Mouse (Mus musculus) frontal cortex, postnatal 25 days (tissue): ENCODE measurements at regions not wholly inside any gene's neighbourhood (a gene's known extent, or its start where the extent isn't known, plus 50 kb on each side); places are given as distances from the start of the nearest gene placed in this dataset.

Experiments used
- DNase-seq, 2 experiments: peaks; one replicate each; pipeline ENCODE4 v3.0.0; 2022; ENCODE audit warnings: low spot score in 2 of 2

DNA sequence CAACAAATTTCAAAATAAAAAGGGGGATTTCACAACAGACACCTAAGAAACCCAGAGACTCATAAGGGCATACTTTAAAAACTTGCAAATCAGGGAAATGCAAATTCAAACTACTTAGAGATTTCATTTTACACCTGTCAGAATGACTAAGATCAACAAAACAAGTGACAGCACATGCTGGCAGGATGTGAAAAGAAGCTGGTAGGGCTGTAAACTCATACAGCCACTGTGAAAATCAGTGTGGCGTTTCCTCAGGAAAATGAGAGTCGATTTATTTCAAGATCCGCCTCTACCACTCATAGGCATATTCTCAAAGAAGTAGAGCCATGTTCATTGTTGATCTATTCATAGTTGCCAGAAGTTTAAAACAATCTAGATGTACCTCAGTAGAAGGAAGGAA, 133.6 kb upstream of the Veph1 start:
- no peak for DNase-seq

DNA sequence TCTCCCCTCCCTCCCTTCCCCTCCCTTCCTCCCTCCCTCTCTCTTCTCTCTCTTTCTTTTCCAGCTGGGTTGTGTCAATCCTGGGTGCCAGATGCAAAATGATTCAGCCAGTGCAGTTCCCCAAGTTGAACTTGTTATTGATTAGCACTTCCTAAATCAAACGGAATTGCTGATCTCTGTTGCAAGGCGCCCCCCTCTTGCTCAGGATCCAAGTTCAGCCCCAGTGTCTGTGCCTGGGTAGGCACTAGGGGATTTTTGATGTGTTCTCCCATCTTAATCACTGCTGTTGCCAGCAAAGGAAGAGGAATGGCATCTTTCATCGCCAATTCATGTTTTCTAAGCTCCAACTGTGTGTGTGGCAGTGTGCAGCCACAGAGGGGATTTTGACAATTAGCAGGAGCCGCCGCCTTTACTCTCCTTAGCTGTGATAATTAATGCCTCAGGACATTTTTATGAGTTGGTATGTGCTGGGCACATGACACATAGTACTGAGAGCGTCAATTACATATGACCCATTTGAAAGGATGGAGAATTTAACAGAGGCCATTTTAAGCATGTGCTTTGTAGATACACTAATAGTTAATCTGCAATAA, 125.9 kb upstream of the Veph1 start:
- no peak for DNase-seq

DNA sequence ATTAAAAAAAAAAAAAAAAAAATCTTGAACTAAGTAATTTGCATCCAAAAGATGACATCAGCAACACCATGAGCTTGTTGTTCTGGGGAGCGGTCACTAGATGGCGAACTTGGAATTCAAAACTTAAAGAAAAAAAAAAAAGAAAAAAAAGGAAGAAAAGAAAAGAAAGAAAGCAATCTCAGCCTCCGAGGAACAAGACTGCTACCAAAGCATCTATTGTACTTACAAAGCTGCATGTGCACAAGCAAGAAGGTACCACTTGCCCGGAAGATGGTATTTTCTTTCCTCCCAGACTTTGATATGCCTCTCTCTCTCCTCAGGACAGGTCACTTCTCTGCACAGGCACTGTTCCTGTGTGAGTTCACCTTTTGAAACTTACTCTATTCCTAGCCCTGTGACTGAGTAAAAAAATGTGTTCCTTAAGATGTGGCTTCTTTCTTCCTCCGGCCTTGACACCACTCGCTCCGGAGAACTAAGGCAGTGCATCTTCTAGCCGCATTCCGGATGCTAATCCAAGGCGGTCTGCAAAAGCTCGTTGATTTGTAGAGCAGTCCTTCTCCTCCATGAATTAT, 114.2 kb upstream of the Veph1 start:
- peak; percentile 14 to 25 for DNase-seq

DNA sequence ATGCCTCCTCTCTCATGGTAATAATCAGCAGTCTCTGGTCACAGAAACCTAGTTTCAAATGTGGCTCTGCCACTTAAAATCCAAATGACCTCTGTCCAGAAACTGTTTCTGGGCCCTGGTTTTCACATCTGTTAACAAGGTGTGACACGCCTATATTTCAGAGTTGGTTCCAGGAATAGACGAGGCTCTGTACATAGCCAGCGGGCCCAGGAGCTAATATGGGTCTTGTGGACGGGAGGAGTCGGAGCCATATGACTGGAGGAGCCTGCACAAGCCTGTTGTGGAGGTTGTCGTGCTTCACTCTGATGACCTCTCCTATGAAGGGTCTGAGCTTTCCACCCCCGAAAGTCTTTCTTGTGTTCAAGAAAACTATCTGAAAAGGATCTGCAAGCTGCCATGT, 112.2 kb upstream of the Veph1 start:
- no peak for DNase-seq

DNA sequence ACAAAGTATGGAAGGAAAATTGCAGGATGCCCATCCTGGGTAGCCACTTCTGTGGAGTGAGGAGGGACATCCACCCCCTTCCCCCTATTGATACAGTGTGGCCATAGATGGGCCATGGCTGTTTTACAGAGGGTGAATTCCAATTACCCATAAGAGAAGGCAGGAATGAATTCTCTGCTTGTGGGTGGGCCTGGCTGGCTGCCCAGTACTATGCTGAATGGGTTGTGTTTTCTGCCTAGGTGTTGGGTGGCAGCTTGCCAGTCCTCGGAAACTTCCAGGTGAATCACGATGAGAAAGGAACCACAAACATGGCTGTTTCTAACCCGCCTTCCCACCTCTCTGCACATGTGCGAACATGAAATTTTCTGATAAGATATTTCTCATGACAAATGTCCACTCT, 109.0 kb upstream of the Veph1 start:
- DNase-seq, result no peak

DNA sequence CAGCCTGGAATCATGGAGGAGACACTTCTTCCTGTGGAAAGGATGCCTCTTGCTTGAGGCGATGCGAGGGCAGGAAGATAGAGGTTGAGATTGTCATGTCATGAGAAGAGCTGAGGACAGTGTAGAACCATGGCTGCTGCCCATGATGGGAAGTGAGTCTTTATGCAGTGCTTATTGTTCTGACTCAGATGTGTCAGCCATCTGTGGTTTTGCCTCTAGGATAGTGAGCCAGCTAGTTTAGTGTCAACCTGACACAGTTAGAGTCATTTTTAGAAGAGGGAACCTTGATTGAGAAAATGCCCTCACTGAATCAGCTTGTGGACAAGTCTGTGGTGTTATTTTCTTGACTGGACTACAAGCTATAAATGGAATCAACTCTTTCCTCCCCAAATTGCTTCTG, 107.1 kb upstream of the Veph1 start:
- DNase-seq, result no peak

DNA sequence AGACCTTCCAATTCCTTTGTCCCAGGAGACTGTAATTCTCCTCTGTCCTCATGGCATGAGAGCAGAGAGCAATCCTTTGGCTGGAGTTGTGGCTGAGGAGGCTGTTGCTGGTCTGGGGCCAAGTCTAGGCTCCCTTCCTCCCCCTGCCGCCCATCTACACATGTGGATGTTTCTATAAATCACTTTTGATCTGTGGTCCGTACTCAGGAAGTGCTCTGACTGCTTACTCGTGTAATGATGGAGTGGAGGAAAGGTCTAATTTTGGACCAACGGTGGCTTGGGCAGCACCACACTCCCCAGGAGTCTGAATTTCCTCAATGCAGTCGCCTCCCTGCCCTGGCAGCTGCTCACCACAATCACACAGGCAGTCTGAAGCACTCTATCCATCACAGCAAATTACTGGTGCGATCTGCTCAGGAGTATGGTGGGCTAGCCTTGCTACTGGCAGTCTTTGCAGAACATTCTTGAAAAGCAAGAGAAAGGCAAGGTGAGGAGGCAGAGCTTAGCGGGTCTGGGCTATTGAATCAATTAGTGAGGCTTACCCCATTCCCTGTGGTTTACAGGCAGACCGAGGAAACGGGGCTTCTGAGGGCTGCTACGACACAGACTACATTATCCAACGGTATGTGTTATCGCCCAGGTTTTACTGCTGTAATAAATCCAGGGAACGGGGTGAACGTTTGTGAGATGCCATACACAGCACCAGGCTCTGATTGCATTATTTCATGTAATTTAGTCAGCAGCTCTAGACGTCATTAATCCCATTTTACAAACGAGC, 104.3 kb upstream of the Veph1 start:
- DNase-seq, result no peak

DNA sequence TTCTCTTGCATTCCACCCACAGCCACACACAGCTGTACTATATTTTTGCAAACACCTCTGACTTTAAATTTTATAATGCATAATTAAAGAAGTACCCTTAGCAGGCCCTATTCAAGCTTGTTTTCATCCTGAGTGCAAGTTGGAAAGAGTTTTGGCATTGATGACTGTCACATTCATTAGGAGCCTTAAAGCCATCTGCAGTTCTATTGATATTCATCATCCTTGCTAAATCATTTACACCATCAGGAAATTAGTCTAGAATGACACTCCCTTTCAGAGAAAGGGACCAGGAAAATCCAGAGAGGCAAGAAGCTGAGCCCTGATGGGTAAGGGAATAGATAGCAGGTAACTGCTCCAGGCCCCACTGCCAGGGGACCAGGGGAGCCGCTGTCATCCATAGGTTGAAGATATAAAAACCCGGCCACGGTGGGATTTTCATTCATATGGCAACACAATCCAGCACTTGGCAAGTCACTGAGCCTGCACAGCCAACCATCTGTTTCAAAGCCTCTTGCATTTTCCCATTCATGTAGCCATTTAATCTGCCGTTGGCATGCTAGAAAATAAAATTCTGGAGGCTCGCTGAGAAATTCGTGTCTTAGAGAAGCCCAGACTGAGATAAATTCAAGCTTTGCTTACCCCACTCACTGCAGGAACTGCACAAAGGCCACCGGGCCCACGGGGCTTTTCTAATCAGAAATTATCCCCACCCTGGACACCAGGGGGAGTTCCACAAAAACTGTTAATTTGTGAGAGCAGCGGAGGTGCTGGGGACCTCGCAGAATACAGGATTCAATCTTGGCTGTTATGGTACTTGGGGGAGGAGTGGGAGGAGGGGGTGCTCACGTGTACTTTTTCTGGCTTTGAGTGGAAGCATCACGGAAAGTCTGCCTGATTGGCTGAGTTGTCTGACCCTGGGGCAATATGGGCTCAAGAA, 101.8 kb upstream of the Veph1 start:
- peak in 1 of 2 experiments; percentile 11 for DNase-seq

DNA sequence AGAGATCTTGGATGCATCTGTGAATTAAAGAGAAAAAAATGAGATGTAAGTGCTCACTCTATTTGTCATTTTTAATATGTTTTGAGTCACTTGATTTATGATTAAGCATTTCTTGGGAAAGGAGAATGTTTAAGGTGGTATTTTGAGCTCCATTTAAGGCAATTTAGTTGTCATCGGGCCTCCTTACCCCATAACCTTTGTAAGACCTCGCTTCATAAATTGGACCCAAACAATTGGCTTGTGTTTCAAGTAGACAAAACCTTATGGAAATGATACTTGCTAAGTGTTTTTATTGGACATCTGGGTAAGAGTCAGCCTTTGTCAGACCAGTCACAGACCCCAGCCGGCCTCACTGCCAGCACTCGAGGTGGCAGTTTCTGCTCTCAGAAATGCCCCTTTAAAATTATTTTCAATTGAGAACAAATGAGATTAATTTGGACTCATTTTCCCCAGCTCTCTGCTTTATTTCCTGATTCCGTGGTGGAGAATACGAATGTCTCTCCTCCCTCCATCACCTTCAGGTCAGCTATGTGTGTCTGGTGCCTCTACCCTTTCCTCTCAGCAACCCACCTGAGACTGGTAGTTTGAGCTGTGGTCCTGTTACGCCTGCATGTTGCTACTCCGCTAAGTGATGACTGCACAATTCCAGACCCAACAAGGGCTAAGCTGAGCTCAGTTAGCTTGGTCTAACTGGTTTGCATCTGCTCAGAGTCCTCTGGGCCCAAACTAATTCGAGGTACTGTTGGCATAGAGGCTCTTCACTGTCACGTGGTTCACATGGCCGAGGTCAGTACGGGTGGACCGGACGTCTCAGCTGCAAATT, 78.7 kb upstream of the Veph1 start:
- no peak for DNase-seq

DNA sequence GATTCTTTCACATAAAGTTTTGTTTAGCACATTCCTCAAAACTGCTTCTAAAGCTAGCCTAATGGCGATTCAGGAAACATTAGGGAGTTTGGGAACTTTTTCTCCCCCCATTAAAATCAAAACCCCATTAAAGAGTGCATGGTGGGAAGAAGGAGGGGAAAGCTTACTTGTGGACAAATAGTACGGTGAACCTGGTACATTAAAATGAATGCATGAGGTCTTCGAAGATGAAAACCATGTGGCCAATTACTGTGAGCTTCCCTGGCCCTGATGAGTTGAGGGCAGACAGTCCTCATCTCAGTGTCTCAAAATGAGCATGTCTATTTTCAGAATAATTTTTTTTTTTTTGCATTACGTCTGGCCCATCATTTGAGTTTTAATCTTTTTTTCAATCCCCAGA, 78.0 kb upstream of the Veph1 start:
- no peak for DNase-seq

DNA sequence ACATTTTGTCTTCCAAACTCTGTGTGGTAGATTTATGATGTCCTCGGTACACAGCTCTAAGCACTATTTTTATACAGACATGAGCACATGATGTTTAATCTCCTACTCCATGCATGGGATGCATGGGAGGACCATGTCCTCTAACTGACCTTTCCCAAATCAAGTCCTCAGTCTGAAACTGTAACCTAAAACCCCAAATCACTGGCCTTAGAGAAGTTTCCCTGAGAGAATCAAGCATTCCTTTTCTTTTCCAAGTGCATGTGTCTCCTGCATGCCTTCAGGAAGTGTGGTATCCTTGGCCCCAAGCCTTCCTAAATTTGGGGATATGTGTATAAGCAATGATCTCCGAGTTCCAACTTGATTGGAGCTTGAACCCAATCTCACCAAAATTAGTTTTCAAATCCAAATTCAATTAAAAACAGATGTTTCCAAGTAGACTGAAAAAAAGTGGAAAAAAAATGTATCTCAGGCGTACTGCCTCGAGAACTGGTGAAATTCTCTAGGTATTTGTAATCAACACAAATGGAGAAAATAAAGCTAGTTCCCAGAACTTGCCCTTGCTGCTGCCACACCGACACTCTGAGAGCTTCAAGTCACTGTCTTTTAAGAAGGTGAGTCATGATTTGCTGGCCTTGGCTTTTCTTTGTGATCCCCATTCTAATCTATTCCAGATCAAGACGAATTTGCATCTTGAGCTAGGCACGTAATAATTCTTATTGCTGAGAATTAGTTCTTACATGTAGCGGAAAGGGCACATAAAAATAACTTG, 77.4 kb upstream of the Veph1 start:
- DNase-seq, result no peak
